Mouse (Mus musculus) layer of hippocampus, adult 9-11 months (tissue): ENCODE measurements around the gene Dupd1.
"Not testable (repeated sequence)": the region's sequence is repeated elsewhere in the genome, so short reads cannot be mapped to it uniquely, and the experiment has no call there.

ENCODE experiments used
- DNase-seq: peaks from one replicate; pipeline ENCODE4 v3.0.0; 2022

Gene Dupd1

DNA sequence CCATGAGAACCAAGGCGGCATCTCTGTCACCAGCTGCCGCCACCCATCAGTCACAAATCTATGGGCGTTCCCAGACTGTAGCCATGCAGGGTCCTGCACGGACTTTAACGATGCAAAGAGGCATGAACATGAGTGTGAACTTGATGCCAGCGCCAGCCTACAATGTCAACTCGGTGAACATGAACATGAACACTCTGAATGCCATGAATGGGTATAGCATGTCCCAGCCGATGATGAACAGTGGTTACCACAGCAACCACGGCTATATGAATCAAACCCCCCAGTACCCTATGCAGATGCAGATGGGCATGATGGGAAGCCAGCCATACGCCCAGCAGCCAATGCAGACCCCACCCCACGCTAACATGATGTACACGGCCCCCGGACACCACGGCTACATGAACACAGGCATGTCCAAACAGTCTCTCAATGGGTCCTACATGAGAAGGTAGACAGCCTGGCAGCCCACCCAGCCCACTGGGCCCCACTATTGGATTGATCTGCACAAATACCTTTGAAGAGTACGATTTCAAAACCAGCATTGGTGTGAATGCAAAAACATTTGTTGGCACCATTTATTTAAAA lies 43.9 kb downstream of the Dupd1 start:
- DNase-seq: not testable (repeated sequence)

DNA sequence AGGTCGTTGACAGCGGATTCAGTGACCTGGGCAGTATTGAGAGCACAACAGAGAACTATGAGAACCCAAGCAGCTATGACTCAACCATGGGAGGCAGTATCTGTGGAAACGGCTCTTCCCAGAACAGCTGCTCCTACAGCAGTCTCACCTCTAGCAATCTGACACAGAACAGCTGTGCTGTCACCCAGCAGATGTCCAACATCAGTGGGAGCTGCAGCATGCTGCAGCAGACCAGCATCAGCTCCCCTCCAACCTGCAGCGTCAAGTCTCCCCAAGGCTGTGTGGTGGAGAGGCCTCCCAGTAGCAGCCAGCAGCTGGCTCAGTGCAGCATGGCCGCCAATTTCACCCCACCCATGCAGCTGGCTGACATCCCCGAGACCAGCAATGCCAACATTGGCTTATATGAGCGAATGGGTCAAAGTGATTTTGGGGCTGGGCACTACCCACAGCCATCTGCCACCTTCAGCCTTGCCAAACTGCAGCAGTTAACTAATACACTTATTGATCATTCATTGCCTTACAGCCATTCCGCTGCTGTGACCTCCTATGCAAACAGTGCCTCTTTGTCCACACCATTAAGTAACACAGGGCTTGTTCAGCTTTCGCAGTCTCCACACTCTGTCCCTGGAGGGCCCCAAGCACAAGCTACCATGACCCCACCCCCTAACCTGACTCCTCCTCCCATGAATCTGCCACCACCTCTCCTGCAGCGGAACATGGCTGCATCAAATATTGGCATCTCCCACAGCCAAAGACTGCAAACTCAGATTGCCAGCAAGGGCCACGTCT lies 44.5 kb downstream of the Dupd1 start:
- peak; percentile 54 for DNase-seq

DNA sequence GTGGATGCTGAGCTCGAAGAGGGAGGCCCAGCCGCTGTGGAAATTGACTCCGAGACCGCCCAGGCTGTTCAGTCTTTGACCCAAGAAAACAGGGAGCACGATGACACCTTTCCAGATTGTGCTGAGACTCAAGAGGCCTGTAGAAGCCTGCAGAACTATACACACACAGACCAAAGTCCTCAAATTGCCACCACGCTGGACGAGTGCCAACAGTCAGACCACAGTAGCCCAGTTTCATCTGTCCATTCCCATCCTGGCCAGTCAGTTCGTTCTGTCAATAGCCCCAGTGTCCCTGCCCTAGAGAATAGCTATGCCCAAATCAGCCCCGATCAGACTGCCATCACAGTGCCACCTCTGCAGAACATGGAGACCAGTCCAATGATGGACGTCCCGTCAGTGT lies 45.2 kb downstream of the Dupd1 start:
- DNase-seq: no peak

DNA sequence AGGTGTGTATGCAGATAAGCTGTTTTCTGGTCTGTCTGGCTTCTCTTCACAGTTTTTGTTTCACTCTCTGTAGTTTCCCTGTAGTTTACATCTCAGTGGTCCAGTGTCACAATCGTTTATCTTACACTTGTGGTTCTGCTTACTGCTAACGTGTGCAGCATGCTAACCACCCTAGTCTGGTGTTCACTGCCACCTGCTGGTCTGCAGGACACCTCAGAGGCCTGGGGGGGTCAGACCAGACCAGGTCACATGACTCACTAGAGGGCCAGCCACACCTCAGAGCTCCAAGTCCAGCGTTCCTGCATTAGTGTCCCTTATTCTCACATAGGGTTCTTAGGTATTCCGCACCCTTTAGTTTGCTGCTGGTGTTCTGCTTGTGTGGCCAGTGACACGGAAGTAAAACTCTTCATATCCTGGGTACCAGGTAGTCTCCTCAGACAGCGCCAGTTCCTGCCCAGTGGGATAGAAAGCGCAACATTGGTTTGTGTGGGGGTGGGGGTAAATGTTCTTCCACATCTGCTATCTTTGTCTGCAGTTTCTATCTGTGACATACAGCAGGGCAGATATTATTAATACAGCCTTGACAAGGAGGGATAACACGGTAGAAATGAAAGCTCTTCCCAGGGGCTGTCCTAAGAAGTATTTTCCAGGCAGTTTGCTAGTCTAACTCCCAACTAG lies 51.8 kb downstream of the Dupd1 start:
- no peak for DNase-seq

DNA sequence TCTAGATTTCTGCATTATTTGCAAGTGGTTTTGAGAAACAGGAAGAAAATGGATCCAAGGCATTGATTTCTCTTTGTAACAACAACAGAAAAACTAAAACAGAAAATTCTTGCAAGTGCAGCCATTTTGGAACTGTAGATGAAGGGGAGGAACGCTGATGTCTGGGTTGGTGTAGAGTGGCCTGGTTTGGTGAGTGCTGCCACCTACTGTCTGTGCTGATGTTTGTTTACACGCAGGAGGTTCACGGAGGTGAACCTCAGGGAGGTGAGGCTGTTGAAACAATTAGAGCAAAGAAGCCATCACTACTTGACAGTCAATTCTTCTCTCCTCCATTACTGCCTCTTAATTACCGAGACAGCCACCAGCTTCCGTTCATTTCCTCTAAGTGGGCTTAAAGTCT lies 54.7 kb downstream of the Dupd1 start:
- DNase-seq: peak; percentile 58

DNA sequence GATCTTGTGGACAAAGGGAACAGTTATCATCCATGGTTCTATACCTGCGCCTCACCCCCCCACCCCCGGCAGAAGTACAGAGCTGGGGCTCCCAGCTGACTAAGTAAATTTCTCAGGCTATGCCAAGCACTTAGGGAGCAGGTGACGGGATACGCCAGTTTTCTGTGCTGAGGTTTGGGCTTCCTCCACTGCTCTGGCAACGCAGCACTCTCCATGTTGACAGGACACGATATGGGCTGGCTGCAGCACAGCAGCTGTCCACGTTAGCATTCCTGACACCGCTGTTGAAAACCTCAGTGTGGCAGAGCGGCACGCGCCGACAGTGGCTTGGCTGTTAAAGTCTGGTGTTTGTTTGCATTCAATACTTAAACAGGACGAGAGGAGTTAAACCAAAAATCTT lies 55.2 kb downstream of the Dupd1 start:
- DNase-seq: no peak

DNA sequence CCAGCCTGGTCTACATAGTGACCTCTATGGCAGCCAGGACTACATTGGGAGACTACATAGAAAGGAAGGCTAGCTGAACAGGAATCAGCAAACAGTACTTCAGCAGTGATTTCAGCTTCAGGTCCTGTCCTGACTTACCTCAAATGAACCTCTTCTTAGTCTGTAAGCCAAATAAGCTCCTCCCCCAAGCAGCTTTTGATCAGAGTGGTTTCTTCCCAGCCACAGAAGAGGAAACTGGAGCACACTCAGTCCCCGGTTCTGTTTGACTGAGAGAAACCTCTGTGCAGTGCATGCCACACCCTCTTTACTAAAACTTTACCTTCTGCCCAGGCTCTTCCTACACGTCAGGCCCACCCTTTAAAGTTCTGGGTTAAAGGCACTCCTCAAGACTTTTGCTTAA lies 60.6 kb downstream of the Dupd1 start:
- DNase-seq: no peak

DNA sequence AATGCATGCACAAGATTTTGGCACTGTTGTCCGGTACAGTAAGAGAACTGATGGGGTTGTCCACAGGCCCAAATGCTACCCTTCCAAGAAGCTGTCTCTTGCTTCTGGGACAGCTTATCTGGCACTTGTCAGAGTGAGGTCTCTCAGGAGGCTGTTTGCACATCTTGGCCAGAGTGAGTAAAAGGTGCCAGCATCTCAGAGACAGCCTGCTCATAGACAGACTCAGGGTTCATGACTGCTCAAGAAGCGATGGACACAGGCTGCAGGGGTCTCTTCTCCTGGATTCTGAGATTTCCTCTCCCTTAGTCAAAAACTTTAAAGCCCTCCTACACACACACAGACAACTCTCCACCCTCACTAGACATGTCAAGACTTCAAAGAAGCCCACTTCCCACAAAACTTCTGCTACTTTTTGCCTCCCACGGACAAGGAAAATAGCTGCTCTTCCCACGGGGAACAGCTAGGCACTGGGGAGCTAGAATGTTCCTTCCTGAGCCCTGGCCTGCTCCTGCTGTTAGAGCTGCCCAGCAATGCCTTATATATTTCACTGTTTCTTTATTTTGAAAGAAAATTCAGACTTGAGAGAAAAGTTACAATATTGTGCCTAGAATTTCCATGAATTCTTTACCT lies 73.5 kb downstream of the Dupd1 start:
- no peak for DNase-seq

DNA sequence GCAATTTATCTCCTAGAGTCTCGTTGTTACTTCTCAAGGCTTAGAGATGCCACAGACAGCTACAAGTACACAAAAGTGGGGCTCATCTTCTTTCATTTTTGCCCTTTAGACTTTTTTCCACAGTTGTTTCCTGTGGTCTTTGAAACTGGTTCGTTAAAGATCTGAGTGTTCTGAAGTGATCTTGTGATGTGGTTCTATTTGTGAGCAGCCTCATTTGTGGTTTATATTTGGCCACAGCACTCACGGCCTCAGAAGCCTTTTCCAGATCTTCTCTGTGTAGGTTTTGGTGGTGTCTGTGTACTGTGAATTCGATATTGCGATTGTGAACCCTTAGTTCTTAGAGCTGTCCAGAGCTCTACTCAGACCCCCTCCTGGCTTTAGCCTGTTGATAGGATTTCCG lies 77.8 kb downstream of the Dupd1 start:
- no peak for DNase-seq

DNA sequence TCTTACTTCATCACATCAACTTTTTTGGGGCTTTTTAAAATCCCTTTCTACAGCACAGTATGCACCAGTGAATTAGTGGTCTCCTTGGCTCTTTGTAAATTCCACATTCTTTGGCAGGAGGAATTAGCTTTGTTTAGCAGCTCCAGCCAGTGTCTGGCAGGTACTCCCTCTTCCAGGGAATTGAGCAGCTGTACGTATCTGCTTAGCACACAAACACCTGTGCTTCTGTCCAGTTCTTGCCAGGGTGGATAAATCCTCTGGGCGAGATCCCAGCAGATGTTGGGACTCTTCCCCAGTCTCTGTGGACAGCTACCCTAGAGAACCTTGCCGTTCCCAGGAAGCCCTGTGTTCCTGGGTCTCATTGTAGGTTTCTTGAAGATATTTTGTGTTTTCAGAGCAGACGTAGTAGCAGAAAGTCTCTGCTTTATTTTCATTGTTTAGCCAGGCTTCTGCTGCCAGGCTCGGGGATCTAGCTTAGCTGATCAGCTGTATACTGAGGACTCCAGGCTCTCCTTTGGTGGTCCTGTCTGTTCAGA lies 82.6 kb downstream of the Dupd1 start:
- no peak for DNase-seq
